Mouse (Mus musculus) embryo, embryonic 11.5 days (tissue): ENCODE results near the gene Bicd2.
"Not testable (repeated sequence)": the region's sequence is repeated elsewhere in the genome, so short reads cannot be mapped to it uniquely, and the experiment has no call there.

ENCODE experiments used
- DNase-seq: peaks from one replicate; pipeline ENCODE4 v3.0.0-alpha.2; 2012; ENCODE audit warnings: low read depth, low spot score

The Bicd2 gene

DNA sequence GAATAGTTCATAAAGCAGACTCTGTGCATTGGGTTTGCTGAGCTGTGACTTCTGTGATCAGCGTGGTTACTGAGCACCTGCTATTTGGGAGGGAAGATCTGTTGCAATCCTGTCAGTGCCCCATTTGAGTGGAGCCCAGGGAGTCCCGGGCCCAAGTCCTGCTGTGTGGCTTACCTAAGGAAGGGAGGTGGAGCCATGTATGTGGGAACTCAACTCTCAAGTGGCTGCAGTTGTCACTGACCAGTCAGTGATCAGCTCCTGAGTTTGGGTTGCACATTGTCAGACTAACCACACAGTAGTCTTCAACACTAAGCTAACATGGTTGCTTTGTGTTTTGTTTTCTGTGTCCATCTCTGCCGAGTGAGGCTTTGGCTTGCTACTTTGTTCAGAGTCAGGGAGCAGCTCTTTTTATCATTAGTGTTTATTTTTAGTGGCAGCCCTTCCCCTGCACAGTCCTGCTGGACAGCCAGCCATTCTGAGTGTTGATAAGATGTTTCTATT lies 19.6 kb downstream of the Bicd2 start:
- no peak for DNase-seq

DNA sequence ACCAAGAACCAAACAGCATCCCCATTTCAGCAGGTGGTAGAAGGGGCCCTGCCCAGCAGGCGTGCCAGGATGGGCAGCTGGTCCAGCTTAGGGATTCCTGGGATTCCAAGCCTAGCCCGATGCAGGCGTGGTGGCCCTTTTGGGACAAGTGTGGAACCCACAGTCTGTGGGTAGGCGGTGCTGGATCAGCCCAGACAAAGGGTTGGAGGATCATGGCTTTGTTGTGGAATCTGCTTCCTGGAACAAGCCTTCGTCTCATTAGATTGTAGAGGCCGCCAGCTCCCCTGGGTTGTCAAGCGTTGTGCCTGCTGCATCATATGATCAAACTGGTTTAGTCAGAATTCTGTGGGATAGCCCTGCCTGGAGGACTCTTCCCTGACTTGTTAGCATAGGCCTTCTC lies 21.0 kb downstream of the Bicd2 start:
- no peak for DNase-seq

DNA sequence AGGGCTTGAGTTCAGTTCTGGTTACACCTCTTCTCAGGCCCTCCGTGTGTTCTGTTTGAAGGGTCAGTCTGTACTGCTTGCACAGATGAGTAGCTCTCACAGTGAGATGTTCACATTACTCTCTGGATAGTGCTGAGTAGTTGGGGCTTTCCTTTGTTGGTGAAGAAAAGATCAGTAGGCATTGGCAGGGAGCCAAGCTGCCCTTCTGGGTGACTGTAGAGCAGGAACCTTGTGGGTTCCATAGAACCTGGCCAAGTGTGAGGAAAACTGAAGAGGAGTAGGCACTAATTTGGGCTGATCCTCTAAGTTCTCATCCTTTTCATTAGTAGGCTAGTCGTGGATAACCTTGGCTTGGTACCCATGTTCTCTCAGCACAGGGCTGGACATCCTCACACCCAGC lies 21.4 kb downstream of the Bicd2 start:
- no peak for DNase-seq

- DNase-seq = no peak
These were observed 23.3 kb downstream of the Bicd2 start for GRCm38 (mm10) chr13:49364716-49365115.

- no peak for DNase-seq
These were observed 26.5 kb downstream of the Bicd2 start for GRCm38 (mm10) chr13:49367657-49368440.

GRCm38 (mm10) chr13:49369404-49369803 lies 28.0 kb downstream of the Bicd2 start:
- no peak for DNase-seq

- DNase-seq = not testable (repeated sequence)
These were observed 28.8 kb downstream of the Bicd2 start for GRCm38 (mm10) chr13:49370216-49370615.

DNA sequence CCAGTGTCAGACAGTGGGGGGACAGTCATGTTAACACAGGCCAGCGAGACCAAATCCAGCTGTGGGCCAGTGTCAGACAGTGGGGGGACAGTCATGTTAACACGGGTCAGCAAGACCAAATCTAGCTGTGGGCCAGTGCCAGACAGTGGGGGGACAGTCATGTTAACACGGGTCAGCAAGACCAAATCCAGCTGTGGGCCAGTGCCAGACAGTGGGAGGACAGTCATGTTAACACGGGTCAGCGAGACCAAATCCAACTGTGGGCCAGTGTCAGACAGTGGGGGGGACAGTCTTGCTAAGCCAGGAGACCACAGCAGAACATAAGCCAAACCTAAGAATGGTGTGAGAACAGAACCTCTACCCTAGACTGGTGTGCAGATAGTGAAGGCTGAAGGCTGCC lies 29.5 kb downstream of the Bicd2 start:
- not testable (repeated sequence) for DNase-seq

DNA sequence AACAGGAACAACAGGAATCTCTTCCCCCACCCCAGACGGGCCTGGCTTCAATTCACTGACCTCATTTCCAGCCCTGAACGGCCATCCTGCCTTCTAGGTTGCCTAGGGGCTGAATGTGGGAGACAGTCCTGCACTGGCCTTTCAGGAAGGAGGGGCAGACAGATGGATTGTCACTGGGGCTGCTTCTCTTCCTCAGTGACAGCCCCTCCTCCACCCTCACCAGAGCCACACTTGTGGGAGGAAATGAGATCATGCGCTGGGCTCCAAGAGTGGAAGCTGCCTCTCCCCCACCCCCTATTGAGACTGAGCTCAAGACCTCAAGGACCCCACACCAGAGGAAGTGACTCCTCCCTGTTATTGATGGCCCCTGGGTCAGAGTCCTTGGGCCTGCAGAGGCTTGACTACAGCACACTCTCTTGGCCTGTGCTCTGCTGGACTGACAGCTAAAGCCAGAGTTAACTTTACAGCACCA lies 30.1 kb downstream of the Bicd2 start:
- peak; percentile 23 for DNase-seq

GRCm38 (mm10) chr13:49372370-49373060 lies 31.1 kb downstream of the Bicd2 start:
- DNase-seq = no peak

DNA sequence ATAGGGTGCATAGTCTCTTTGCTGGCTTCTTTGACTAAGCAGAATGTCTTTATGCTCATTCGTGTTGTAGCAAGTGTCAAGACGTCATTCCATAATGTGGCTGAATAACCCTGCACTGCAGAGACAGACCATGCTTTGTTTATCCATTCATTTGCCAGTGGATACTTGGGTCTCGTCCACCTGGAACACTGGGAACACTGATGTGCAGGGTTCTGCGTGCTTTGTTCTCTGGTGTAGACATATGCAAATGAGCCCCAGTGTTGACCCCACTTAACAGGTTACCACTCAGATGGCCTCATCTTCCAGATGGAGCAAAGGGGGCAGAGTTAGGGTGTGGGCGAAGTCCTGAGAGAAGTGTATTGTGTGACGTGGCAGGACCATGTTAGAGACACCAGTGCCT lies 32.9 kb downstream of the Bicd2 start:
- no peak for DNase-seq

- no peak for DNase-seq
These were observed 33.3 kb downstream of the Bicd2 start for GRCm38 (mm10) chr13:49374730-49375129.

DNA sequence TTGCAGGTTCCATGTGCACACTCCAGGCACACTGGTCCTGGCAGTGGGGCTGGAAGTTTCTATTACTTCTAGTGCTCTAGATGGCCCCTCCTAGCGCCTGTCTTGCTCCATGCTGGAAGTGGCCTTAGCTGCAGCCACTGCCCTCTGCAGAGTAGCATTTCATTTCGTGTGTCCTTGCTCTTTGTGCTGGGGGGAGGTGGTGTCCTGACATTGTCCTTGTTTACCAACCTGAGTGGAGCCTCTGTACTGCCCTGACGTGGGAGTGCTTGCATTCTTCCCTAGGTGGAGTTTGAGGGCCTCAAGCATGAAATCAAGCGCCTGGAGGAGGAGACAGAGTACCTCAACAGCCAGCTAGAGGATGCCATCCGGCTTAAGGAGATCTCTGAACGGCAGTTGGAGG lies 36.2 kb downstream of the Bicd2 start:
- DNase-seq = no peak

DNA sequence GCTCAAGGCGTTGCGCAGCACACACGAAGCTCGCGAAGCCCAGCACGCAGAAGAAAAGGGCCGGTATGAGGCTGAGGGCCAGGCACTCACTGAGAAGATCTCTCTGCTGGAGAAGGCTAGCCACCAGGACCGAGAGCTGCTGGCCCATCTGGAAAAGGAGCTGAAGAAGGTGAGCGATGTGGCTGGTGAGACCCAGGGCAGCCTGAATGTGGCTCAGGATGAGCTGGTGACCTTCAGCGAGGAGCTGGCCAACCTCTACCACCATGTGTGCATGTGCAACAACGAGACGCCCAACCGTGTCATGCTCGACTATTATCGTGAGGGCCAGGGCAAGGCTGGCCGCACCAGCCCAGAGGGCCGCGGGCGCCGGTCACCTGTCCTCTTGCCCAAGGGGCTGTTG lies 37.9 kb downstream of the Bicd2 start:
- DNase-seq = no peak

DNA sequence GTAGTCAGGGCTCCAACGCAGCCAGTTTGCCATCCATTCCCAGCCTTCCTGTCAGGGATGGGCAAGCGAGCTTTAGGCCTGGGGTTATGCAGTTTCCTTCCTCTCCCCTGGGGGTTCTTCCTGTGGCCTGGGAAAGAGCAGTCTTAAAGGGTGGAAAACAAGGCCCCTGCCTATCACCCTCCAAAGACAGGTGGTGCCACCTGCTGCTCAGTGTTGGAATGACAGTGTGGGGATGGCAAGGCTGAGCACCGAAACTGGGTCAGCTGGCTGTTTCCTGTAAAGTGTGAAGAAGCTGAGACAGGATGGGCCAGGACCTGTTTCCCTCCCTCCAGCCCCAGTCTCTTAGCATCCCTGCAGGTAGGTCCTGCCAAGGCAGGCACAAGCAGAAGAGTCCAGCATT lies 39.8 kb downstream of the Bicd2 start:
- DNase-seq = peak; percentile 63

DNA sequence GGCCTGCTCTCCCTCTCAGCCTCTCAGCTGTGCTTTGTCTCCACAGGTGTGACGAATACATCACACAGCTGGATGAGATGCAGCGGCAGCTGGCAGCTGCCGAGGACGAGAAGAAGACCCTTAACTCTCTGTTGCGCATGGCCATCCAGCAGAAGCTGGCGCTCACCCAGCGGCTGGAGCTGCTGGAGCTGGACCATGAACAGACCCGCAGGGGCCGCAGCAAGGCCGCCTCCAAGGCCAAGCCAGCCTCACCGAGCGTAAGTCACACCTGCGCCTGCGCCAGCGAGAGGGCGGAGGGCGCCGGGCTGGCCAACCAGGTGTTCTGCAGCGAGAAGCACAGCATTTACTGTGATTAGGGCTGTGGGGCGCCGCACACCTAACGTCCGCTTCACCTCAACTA lies 41.6 kb downstream of the Bicd2 start:
- DNase-seq = no peak

DNA sequence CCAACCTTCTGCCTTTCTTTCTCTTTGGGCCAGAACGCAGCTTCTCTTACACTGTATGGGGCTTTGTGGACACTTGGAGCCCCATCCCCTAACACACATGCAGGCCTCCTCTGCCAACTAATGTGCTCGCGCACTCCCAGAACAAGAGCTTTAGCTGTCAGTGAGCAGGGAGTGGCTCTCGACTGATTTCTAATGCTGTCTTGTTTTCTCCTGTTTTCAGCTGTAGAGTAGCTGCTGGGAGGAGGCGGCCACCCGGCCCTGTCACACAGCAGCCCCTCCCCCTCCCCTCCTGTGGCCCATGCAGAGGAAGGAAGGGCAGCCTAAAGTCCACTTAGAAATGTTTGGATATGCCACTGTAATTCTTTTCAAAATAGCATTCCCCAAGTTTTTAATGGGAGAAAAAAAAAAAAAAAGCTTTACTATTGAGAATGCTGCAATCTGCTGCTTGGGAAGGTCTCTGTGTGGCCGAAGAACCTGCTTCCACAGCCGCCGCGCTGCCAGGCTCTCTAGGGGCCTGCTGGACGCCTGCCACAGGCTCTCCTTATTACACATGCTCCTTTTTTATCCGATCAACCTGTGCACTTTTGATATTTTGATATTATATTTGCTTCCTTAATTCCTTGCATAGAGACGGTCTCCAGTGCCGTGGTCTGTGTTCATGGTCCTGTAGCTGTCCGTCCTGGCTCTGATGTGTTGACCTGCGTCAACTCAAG lies 43.5 kb downstream of the Bicd2 start:
- DNase-seq = no peak

DNA sequence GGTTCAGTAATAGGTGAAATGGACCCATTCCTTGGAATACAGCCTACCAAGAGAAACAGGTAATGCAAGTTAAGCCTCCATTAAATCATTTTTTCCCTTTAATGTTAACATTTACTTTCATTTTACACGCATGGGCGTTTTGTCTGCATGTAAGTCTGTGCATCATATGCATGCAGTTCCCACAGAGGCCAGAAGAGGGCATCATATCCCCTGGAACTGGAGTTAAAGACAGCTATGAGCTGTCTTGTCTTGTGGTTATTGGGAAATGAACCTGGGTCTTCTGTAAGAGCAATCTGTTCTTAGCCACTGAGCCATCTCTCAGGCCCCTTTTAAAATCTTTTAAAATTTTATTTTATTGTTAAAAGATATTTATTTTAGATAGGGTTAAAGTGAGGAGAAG lies 50.0 kb downstream of the Bicd2 start:
- no peak for DNase-seq

GRCm38 (mm10) chr13:49393579-49393978 lies 52.2 kb downstream of the Bicd2 start:
- no peak for DNase-seq

- no peak for DNase-seq
These were observed 53.6 kb downstream of the Bicd2 start for GRCm38 (mm10) chr13:49394886-49395447.

- no peak for DNase-seq
These were observed 55.4 kb downstream of the Bicd2 start for GRCm38 (mm10) chr13:49396798-49397197.

GRCm38 (mm10) chr13:49398191-49398590 lies 56.8 kb downstream of the Bicd2 start:
- no peak for DNase-seq
